Mouse (Mus musculus) ovary, postnatal 14 days (tissue): ENCODE measurements around the gene Scfd2.
A peak's percentile ranks its signal among the peaks of the same experiment; 100 is the strongest.

Source experiments
- DNase-seq: peaks from one replicate; pipeline ENCODE4 v3.0.0; 2022; ENCODE audit warnings: low spot score

The Scfd2 gene

DNA sequence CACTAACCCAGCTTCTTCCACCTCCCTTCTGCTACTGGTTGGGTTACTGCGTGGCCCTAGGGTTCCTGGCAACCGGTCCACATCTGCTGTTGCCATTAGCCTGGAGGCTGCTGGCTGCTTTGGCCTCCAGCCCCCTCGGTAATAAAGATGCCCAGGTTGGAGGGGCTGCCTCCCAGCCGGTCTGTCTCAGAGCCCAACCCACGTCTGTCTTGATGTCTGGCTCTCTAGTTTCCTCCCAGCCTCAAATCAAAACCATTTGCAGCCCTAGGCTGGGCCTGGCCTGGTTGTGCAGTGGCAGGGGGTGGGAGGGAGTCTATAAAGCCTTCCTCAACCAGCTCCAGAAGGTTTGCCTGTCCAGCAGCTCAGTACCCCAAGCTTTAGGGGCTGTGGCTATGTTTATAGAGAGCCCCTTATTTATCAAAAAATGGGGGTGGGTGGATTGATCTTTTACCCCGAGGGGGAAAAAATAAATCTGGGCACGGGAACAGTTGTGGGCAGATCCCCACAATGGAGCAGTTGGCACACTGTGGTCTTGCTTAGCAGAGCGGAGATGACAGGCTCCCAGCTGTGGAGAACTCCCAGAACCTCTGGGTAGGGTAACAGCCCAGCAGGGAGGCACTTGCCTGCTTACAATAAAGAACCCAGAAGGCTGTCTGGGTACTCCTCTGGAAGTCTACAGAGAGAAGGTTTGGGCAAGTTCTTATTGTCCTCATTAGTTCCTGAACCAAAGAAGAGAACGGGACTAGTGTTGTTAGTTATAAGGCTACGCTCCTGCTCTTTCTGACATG is 329.8 kb downstream of the Scfd2 start:
- no peak for DNase-seq

DNA sequence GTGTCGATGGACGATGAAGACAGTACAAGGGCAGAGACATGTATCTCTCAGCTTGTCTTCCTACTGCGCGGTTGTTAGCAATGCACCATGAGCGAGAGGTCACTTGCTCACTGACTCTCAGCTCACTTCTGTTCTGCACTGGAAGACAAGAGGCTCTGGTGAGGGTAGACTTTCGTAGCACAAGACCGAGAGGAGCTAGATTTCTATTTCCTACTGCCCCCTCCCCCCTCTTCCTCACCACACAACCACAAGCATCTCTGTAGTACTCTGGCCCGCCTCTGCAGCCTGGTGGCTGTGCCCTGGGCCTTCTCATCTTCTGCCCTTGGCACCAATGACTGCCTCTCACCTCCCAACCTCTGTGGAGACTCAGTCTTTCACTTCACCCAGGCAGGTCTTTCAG is 331.1 kb downstream of the Scfd2 start:
- no peak for DNase-seq

DNA sequence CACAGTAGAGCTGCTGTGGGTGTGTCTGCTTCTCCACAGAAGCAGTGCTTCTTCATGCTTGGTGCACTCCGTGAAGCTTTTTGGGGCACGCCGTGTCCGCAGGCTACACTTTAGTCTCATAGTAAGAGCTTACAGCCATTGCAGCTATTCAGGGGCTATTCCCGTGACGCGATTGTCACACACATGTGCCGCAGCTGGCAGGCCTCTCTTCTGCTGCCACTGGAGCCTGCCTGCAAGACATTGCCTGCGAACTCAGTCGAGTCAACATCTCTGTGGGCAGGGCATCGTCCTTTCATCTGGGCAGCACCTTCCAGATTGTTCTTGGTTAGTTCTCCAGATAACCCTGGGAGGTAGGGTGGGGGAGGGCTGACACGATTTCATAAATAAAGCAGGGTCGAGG is 331.8 kb downstream of the Scfd2 start:
- no peak for DNase-seq

DNA sequence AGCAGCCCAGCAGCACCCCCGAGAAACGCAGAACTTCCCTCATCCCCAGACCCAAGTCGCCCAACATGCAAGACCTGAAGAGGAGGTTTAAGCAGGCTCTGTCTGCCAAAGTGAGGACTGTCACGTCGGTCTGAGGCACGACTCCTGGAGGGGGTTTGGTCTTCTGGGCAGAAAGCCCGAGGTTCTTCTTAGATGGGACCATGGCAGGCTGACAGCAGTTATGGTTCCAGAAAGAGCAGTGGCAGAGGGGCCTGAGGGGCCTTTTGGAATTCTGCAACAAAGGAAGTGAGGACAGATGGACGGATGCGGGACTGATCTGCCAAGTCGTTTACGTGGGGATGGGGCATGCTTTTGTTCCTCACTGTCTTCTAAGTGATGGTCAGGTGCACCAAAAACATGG is 333.1 kb downstream of the Scfd2 start:
- DNase-seq = no peak

DNA sequence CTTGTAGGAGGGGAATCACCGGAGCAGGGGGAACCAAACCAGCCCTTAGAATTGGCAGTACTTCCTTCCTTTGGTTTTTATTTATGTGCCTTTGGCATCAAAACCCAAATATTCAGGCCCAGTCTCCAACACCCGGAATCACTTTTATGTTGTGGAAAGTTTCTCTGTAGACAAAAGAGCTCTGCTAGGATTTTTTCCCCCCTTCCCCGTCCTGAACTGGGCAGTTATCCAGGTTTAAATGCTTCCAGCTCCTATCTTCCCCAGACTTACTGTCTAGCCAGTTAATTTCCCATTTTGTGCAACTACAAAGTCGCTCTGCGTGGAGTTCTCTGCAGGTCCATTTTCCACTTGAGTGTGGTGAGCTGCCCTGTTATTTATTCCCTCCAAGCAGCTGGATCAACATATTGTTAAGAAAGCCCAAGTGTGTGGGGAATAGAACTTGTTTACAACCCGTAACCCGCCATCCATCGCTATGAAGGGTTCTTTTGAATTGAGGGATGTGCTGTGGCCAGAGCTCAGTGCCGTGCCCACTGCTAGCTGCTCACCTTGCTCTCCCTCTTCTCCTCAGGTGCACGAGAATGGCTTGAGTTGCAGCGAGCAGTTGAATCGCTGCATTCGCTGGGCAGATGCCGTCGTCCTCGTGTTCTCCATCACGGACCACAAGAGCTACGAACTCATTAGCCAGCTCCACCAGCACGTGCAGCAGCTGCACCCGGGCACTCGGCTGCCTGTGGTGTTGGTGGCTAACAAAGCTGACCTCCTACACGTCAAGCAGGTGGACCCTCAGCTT is 333.8 kb downstream of the Scfd2 start:
- no peak for DNase-seq

DNA sequence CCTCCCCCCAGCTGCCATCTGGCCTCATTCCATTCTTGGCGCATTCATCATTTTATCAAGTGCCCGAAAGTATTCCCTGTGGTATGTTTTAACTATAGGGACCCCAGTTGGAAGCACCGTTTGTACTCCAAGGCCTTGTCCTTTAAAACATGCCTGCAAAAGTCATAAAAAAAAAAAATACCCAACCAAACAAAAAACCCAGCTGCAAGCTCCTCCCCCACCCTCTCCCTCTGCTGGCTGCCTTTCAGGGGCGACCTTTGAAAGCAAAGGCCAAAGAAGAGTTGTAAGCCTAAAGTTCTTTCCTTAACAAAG is 335.3 kb downstream of the Scfd2 start:
- DNase-seq = no peak

DNA sequence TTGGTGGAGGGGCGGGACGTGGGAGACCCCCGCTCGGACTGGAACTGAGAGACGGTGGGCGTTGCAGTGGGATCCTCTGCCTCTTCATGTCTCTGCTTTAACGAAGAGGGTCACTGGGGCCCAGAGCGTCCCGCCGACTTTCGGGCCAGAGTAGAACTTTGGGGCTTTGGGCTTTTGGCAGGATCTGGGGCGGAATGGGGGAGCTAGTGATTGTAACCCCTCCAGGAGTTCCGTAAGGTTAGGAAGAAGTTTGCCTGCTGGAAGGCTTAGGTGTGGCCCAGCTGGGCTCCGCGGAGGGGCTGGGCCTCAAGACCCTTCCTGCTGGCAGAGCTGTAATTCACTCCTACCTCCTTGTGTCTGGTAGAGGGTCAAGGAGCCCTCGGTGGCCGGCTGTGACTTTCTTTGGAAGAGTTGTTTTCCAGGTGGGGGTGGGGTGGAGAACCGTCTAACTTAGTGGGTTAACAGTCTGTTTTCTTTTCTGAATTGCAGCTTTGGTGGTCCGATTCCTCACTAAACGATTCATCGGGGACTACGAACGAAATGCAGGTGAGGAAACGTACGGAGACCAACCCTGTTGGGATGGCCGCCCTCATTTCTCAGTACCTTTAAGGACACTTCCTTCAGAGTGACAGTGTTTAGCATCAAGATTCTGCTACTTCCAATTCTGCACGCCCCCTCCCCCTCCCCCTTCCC is 335.8 kb downstream of the Scfd2 start:
- DNase-seq = no peak

DNA sequence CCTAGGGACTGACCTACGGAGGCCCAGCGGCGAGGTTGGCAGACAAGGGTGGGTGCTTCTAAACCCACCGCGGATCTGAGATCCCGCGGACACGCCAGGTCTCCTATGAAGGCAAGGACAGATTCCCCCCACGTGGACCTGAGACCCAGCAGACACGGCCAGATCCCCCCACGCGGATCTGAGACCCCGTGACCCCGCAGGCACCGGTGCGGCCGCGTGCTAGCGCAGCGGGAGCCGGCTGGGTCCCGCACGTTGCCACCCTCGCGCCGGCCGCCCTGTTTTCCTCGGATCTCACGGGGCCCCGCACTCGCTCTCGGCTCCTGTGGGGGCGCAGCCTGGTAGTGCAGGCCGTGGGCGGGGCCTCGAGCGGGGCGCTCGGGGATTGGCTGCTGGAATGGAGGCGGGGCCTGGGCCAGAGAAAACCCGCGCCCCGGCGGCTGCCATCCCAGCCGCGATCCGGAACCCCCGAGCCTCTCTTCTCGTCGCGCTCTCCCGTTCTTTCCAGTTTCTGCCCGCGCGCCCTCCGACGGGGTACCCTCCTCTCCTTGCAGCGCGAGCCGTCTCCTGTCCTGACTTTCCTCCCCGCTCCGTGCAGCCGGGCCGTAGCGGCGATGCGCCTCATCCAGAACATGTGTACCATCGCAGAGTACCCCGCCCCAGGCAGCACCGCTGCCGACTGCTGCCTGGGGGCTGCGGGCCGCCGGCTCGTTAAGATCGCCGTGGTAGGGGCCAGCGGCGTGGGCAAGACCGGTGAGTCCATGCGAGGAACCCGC is 336.5 kb downstream of the Scfd2 start, which contains the start of gene Rasl11b:
Rasl11b (plus strand) TSS at position 446 of the 773 bp plus-strand sequence.
- DNase-seq = peak; percentile 92

DNA sequence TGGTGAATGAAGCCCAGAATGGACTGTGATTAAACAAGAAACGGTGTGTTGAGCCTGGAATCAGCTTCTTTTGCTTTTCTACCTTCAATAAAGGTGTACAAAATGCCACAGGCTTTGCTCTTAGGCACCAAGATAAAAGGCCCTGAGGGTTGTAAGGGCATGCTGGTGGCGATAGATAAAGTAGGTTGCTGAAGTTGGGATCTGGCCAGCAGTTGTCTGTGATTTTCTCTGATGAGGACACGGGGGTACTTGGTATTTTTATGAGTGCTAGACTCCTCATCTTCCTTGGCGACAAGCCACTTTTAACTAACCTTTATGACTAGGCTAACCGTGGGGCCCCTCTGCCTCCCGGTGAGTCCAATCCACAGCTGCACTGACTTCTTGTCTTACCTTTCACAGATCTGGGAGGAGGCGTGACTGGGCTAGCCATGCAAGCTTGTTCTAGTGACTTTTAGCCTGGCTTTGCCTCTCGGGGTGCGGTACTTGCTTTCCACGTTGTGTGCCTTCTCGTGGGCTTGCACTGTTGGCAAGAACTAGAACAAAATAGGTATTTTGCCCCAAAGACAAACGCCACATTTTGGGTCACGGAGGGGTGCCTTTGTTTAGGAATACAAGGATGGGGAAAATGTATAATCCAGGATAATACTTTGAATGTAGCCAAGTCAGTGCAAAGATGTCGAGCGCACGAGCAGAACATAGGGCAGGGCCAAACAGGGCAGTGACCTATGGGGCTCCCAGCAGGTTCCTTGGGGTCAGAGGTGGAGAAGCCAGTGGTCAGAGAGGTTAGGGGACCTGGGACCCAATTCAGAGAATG is 337.3 kb downstream of the Scfd2 start:
- no peak for DNase-seq

DNA sequence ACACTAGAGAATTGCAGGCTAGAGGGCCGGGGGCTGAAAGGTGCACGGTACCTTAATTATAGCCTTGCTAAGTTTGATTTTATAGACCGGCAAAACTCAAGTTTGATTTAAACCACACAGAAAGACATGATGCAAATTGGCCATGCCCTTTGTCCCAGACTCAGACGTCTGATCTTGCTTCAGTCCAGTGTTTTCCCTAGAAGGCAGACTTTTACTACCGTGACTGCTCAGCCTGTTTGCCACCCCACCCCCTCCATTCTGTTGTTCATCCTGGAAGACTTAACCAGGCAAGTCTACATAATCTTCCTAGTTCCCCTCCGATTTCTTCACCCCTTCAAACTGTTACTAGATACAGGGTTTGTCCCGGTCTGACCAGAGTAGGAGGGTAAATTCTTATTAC is 337.9 kb downstream of the Scfd2 start:
- DNase-seq = no peak

DNA sequence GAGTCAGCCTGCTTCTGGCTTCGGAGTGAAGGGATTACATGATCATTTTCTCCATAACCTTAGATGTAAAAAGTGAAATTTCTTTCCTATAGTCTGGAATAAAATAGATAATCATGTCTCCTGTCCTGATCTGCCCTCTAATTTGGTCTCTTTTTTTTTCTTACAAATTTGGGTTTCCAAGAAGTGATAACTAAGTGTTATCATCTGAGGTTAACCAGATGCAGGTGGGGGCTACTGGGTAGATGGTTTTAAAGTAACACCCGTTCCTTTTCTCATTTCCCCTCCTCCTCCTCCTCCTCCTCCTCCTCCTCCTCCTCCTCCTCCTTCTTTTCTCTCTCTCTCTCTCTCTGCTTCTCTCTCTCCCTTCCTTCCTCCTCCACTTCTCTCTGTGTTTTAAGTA is 338.6 kb downstream of the Scfd2 start:
- no peak for DNase-seq

DNA sequence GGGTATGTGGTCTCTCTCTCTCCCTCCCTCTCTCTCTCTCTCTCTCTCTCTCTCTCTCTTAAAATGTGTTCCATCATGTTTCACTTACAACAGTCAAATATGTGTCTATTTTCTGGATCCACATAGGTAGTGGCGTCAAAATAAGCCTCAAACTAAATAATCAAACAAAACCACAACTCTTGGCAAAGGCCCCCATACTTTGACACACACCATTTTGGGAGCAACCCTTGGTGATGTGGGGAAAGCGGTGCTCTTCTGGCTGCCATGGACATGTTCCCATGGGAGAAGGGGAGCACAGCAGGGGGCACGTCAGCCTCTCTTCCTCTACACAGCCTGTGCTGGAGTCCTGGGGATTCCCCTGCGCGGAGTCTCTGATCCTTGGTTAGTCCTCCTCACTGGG is 340.6 kb downstream of the Scfd2 start:
- no peak for DNase-seq

DNA sequence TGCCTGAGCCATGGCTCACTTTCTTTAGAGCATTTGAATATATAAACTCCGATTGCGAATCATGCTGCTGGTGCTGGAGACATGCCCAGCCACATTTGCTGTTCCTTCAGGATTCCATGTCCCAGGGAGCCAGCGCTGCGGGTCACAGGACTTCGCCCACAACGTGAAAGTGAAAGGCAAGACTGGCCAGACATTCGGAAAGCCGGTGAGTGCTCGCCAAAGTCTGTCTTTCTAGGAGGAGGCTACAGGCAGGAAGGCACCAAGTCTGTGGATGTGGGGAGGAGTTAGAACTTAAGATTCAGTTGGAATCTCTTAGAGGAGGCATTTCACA is 341.4 kb downstream of the Scfd2 start:
- no peak for DNase-seq

DNA sequence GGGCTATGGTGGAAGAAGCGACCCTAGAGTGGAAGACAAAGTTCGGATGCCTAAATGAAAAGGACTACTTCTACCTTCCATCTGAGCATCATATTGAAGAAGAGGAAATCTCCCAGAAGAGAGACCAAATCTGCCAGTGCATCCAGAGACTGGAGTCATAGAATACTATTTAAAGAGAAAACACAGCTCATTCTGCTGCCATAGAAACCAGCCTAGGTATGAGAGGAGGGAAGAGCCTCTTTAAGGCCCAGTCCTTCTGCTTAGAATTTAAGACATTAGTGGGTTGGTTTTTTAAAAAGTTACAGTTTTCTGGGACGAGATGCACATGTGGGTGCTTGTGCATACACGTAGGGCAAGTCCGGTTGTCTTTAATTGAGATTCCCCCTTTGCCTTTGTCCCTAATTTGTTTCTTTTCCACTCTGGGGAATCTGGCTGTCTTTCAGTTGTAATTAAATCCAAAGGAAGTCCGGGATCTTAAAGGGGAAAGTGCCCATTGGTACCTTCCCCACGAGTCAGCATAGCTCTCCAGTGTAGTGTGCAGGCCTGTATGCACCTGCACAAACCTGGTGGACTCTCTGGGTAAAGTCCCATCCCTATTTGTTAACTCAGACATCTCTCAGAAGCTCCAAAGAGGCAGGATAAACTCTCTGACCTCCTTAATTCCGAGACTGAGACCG is 341.9 kb downstream of the Scfd2 start:
- no peak for DNase-seq

DNA sequence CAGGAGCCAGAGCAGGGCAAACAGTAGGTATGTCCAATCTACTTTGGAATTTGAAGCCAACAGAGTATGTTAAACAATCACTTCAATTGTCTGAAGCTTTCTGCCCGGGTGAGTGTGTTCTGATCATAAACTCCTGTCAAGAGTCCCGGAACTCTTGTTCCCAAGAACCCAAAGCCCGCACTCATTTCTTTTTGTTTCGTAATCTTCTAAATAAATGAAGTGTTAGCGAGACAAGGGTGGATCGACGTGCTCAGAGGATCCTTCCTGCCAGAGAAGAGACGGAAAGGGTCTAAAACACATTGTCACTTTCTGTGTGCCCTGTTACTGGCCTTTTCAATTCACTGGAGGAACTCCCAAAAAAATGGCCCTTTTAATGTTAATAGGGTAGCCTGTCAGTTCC is 342.7 kb downstream of the Scfd2 start:
- DNase-seq = no peak

DNA sequence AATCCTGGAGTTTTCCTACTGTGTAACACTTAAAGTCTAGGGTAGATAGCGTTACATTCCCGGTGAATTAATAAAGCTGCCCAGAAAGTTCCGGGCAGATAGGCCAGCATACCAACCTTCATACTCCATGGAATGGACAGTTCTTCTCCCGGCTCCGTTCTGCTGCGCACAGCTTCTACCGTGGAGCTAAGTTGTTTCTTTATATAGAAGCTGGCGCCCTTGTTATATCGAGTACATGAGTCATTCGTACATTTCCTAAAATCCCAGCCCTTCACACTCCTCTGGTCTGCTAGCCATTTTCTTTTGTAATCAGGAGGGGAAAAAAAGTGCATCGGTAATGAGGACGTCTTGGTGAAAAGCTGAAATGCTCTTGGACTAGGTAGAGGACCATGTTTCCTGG is 343.5 kb downstream of the Scfd2 start:
- DNase-seq = no peak

DNA sequence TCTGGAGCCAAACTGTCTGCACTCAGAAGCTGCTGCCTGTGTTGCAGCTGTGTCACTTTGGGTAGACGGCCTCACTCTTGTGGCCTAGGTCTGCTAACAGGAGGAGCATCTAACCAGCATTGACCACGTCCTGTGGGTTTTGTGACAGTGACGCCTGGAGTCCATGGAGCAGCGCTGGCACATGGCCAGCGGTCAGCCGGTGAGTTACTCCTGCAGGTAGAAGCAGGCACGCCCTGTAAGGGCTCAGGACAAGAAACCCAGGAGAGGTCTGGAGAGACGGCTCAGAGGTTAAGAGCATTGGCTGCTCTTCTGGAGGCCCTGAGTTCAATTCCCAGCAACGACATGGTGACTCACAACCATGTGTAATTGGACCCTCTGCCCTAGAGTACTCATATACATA is 347.0 kb downstream of the Scfd2 start:
- no peak for DNase-seq

DNA sequence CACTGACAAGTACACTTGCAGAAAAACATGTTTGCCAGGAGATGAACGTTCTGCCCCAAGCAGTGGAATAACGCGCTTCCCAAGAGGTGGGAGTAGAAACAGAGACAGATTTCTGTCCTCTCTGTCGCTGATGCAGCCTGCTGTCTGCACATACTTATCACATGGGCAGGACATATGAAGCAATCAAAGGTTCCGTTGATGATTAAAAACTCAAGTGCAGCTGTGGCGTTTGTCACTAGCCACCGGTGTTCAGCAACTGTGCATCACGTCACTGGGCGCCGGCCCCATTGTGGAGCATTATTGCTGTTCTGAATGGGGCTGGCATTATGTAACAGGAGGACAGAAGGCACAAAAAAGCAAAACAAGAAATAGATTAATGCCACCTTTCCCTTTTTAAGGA is 348.4 kb downstream of the Scfd2 start:
- DNase-seq = no peak

DNA sequence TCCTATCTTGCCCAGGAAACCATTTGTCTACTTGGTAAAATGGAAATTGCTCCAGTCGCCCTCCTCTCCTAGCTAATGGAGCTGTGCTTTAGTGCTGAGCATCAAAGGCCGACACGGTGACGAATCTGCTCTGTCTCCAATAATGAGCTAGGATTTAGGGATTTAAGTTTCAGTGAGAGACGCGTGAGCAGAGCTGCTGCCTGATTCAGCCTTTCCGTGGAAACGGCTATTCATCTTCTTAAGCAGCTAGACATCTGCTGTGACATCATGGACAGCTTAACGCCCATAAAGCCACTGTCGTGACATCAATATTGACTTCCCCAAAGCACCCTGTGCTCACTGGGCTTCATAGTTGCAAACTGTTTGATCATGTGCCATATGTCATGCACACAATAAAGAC is 351.3 kb downstream of the Scfd2 start:
- no peak for DNase-seq

DNA sequence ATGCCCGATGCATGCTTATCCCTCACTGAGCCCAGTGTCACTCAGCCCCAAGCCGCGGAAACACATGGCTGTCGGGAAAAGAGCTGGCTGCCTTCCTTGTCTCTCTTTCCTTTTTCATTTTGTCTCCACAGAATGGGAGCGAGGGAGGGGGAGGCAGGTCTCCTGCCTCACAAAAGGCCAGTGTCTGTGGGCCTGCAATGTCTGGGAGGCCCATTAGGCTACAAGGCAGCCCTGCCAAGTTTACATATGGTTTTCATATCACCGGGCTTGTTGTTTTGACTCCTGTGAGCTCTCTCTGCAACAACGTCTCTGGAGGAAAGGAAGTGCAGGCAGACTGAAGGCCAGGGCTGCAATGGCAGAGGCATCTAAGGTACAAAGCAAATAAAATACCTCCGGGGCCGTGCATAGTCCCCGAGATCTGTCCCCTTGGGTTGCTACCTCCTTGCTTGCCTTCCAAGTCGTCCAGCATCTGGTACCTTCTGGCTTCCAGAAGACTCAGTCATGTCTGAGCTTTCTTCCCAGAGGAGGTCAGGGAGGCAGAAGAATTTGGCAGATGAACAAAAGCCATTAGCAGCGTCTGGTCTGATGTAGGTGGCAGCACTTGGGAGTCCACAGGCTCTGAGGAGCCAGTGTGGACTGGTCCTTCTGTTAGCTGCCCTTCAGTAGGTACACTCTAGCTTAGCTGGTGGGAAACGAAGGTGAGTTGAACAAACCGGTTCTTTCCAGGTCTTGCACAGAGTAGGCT is 355.9 kb downstream of the Scfd2 start:
- no peak for DNase-seq
